Mouse (Mus musculus) MEL-GATA-1-ER (cell line): Measurements from ENCODE around the gene Pik3c2g.
"Not testable (repeated sequence)": the region's sequence is repeated elsewhere in the genome, so short reads cannot be mapped to it uniquely, and the experiment has no call there.

Source experiments
- DNase-seq: peaks from one replicate; pipeline ENCODE4 v3.0.0-alpha.2; 2012; ENCODE audit warnings: low read depth; ENCODE audit errors: extremely low read depth

Pik3c2g gene

GRCm38 (mm10) chr6:139907138-139907537 is 320.1 kb downstream of the Pik3c2g start:
- no peak for DNase-seq

- no peak for DNase-seq
Measured at GRCm38 (mm10) chr6:139908997-139909669, 322.1 kb downstream of the Pik3c2g start.

- no peak for DNase-seq
Measured at GRCm38 (mm10) chr6:139928766-139929165, 341.7 kb downstream of the Pik3c2g start.

GRCm38 (mm10) chr6:139934861-139935260 is 347.8 kb downstream of the Pik3c2g start:
- DNase-seq = no peak

GRCm38 (mm10) chr6:139937581-139937980 is 350.6 kb downstream of the Pik3c2g start:
- DNase-seq = not testable (repeated sequence)

GRCm38 (mm10) chr6:139947106-139947879 is 360.3 kb downstream of the Pik3c2g start:
- no peak for DNase-seq

- no peak for DNase-seq
Measured at GRCm38 (mm10) chr6:139953596-139953995, 366.6 kb downstream of the Pik3c2g start.

- DNase-seq = no peak
Measured at GRCm38 (mm10) chr6:139957531-139958241, 370.7 kb downstream of the Pik3c2g start.

GRCm38 (mm10) chr6:139963775-139964174 is 376.8 kb downstream of the Pik3c2g start:
- DNase-seq = no peak

GRCm38 (mm10) chr6:139964895-139965294 is 377.9 kb downstream of the Pik3c2g start:
- no peak for DNase-seq

GRCm38 (mm10) chr6:139966684-139967083 is 379.7 kb downstream of the Pik3c2g start:
- no peak for DNase-seq

- DNase-seq = no peak
Measured at GRCm38 (mm10) chr6:139971608-139972298, 384.7 kb downstream of the Pik3c2g start.

- no peak for DNase-seq
Measured at GRCm38 (mm10) chr6:139974668-139975067, 387.6 kb downstream of the Pik3c2g start.

- no peak for DNase-seq
Measured at GRCm38 (mm10) chr6:139978114-139978513, 391.1 kb downstream of the Pik3c2g start.

- no peak for DNase-seq
Measured at GRCm38 (mm10) chr6:139981061-139981460, 394.0 kb downstream of the Pik3c2g start.

GRCm38 (mm10) chr6:139984069-139984468 is 397.0 kb downstream of the Pik3c2g start:
- no peak for DNase-seq

- no peak for DNase-seq
Measured at GRCm38 (mm10) chr6:139986564-139986963, 399.5 kb downstream of the Pik3c2g start.

- DNase-seq = no peak
Measured at GRCm38 (mm10) chr6:139989075-139989474, 402.1 kb downstream of the Pik3c2g start.

GRCm38 (mm10) chr6:139989597-139989996 is 402.6 kb downstream of the Pik3c2g start:
- DNase-seq = no peak

GRCm38 (mm10) chr6:140005181-140005580 is 418.2 kb downstream of the Pik3c2g start:
- no peak for DNase-seq
